Mouse (Mus musculus) mature B cell (primary cell): Measurements from ENCODE around the gene Mlip.

ENCODE experiments used
- in situ Hi-C: fragments of 300-500 bp; cut with MboI; formaldehyde crosslinking; loops from 2 replicates; pipeline ENCODE4 v1.14.3; 2019

Gene Mlip

DNA sequence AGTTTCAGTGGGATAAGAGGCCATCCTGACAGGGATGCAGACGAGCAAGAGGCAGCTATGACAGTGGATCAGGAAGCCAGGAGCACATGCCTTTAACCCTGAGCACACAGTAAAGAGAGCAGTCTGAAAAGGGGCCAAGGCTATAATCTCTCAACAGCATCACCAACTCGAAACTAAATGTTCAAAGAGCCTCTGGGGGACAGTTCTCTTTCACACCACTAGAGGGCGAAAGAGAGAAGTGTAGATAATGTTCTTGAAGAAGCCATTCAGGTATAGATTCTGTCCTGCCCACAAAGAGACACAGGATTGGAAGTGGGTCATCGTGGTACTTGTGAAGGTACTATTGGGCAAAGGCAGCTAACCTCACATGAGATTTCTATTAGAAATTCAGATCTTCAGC is 1.2 kb upstream of the Mlip start:
- in situ Hi-C loops, result loop anchor here (25.0 kb wide), 1 partner anchor 992 kb away; no protein-coding TSS in a partner anchor

- in situ Hi-C loops, result no loop called here
Measured at GRCm38 (mm10) chr9:77347704-77348103, 5.1 kb downstream of the Mlip start.

DNA sequence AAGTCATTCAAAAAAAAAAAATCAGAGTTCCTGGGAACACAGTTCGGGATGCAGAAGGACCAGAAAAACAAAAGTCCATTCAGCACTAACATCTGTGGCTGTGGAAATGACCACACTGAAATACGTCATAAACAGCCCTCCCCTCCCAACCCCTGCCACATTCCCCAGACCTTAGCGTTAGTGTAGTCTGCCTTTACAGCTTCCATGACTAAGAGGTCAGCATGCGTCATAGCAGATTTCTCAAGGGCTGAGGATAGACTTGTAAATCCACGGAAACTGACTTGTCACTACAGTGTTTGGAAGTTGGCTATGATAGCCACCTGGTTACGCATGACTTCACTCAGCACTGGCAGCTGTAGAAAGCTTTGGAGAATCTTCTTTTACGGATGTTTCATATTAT is 8.5 kb downstream of the Mlip start:
- in situ Hi-C loops, result no loop called here

- in situ Hi-C loops, result no loop called here
Measured at GRCm38 (mm10) chr9:77340159-77340862, 12.5 kb downstream of the Mlip start.

GRCm38 (mm10) chr9:77339571-77340148 is 13.1 kb downstream of the Mlip start:
- in situ Hi-C loops, result no loop called here

DNA sequence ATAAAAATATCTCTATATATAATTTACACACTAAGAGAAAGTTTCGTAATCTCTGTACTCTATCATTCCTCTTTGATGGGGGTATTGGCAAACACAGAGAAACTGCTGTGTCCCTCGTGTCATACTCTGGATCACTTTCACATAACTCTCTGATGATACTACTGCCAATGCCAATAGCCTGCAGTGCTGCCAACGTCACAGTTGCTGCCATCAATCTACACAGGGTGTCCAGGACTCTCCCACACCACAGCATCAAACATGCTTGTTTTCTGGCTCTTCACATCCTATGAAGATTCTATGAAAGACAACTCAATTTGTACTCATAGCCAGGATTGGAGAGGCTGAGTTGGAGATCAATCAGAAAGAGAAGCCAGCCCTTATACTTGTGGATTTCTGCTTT is 17.4 kb downstream of the Mlip start:
- in situ Hi-C loops, result no loop called here

- in situ Hi-C loops, result no loop called here
Measured at GRCm38 (mm10) chr9:77318346-77318745, 34.4 kb downstream of the Mlip start.

DNA sequence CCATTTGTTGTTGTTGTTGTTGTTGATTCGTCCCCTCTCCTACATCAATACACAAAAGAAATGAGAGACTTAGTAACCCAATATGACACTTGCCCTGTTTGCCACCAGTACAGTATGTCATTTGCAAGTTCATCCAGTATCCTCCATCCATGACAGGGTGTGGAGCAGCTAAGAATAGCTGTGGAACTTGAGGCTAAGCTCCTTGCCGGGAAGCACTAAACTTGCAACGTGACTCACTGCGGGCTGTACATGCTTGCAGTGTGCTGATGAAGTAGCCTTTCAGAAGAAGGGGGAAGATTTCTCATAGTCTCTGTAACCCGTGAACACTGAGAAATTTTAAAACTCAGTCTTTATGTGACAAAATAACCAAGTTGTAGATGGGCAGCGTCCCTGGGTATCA is 42.2 kb downstream of the Mlip start:
- in situ Hi-C loops, result no loop called here

- in situ Hi-C loops, result no loop called here
Measured at GRCm38 (mm10) chr9:77305417-77305816, 47.4 kb downstream of the Mlip start.

- in situ Hi-C loops, result no loop called here
Measured at GRCm38 (mm10) chr9:77302340-77302739, 50.4 kb downstream of the Mlip start.

GRCm38 (mm10) chr9:77287958-77288357 is 64.8 kb downstream of the Mlip start:
- in situ Hi-C loops, result no loop called here

- in situ Hi-C loops, result no loop called here
Measured at GRCm38 (mm10) chr9:77279371-77279770, 73.4 kb downstream of the Mlip start.

DNA sequence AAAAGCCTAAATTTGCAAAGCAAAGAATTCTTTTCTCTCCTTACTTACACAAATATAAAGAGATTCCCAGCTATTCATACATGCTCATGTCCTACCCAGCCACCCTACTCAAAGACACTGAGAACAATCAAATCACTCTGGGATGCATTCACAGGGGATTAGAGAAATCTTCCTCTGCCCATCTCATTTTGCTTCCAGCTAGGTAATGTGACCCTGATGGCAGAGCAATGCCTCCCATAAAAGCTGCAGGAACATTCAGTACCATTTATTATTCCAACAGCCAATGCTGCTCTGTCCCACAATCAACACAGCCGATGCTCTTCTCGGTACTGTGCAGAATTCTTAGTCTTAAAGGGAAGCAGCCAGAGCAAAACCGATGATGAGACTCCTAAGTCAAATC is 74.7 kb downstream of the Mlip start:
- in situ Hi-C loops, result no loop called here

- in situ Hi-C loops, result no loop called here
Measured at GRCm38 (mm10) chr9:77277270-77277669, 75.5 kb downstream of the Mlip start.

DNA sequence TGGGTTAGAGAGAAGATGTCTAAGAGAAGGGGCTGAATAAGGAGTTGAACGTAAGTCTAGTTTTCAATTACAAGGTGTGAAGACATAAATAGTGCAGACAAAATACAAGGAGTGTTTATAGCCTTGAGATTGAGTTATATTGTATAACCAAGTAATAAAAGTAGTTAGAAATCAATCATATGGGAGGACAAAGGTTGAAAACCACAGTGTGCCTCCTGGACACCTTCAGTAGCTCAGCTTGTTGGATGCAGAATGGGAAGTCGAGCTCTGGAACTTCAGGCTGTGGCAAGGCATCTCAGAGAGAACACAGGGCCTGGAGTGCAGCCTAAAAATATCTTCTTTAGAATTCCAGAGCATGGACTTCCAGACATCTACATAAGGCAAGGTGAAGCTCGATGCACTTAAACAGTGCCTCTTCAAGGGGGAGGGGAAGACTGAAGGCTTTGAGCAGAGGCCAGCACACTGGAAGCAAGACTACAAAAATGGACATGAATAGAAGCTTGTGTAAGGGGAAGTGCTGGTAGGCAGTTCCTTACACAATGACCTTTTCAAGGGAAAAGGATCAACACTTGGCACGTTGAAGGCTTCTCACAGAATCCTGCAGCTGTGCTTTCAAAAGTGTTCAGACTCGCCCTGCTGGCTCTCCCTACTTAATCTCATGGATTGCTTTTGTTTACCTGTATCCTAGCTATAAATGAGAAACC is 76.2 kb downstream of the Mlip start:
- in situ Hi-C loops, result no loop called here

DNA sequence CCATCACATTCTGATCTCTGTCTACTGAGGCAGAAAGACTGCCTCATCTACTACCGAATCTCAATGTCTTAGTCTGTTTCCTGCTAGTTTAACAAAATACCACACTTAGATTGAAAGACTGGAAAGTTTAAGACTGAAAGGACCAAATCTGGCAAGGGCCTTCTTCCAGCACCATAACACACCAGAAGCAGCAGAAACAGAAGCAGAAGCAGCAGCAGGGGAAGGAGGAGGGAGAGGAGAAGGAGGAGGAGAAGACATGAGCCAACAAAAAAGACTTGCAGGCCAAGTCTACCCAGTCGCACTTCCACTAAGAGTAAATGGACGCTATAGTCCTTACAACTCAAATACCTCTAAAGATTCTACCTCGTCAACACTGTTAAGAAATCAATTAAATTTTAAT is 80.0 kb downstream of the Mlip start:
- in situ Hi-C loops, result no loop called here

GRCm38 (mm10) chr9:77265268-77266017 is 87.3 kb downstream of the Mlip start:
- in situ Hi-C loops, result no loop called here

DNA sequence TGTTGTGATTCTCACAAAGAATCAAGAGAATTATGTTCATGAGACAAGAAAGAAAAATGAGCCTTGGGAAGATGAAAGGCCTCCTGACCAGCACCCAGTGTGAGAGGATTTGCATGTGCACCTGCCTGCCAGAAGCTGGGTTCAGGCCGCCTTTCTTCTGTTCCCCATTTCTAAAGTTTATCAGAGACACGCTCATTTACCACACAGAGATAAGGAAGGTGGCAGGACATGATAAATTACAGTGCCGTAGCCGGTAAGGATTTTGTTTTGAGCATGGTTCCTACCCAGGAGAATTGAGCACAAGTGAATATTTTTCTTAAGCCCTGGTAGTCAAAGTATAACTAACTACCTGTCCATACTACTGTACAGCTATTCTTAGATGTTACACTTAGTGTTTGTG is 93.7 kb downstream of the Mlip start:
- in situ Hi-C loops, result no loop called here

DNA sequence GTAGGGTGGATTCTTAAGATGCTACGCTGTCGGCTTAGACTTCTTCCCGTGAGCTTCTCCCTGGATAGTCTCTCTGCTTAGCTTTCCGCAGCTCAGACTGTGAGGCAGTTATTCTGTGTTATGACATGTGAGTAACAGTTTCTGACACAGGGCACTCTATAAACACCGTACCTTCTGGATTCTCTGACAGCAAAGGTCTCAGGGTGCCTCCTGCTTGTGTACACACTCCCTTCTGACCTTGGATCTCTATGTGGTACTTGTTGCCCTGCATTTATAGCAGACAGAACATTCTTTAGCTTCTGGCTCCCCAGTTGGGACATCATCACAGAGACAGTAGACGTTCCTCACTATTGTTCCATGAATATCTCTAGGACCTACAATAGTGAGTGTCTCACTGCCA is 94.5 kb downstream of the Mlip start:
- in situ Hi-C loops, result no loop called here

GRCm38 (mm10) chr9:77254514-77254913 is 98.3 kb downstream of the Mlip start:
- in situ Hi-C loops, result no loop called here

- in situ Hi-C loops, result no loop called here
Measured at GRCm38 (mm10) chr9:77252761-77253160, 100.0 kb downstream of the Mlip start.

DNA sequence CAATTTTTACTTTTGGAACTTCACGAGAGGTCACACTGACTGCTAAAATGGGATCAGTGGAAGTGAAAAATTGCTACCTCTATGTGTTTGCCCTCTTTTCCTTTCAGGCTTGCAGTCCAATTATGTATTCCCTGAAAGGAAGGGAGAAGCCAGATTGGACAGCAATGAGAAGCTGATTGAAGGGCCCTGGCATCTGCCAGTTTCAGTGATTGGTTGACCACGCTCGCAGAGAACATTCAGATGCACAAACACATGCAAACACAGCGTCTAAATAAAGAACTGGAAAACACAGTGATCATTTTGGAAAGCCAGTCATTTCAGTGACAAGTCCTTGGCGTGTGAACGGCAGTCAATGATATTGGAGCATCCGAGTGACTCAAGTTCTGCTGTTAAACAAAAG is 100.6 kb downstream of the Mlip start:
- in situ Hi-C loops, result no loop called here
